Mouse (Mus musculus) neural tube, embryonic 13.5 days (tissue): ENCODE results near the gene Ccdc153. TPM values are rescaled to one million over a fixed set of nuclear protein-coding genes. Genes with fewer than 3 reads are reported as not detected.

Source experiments
- ATAC-seq: fragments of 200-750 bp; cut with Nextera tagmentation; 2 replicates; pipeline ENCODE4 v1.8.0; 2017; ENCODE audit warnings: low read depth, mild to moderate bottlenecking, moderate TSS enrichment, moderate library complexity
- H3K27ac ChIP-seq: fragments of 300-500 bp; sonication (generic); replicated peaks from 2 replicates; pipeline ENCODE4 v1.5.1; 2015; ENCODE audit warnings: moderate library complexity, mild to moderate bottlenecking, inconsistent platforms
- H3K27me3 ChIP-seq: fragments of 300-500 bp; sonication (generic); 2 replicates; pipeline ENCODE4 v1.6.1; 2015; ENCODE audit warnings: mild to moderate bottlenecking, inconsistent platforms
- H3K36me3 ChIP-seq: fragments of 300-500 bp; sonication (generic); 2 replicates; pipeline ENCODE4 v1.6.1; 2015; ENCODE audit warnings: mild to moderate bottlenecking, inconsistent platforms
- H3K4me1 ChIP-seq: fragments of 300-500 bp; sonication (generic); replicated peaks from 2 replicates; pipeline ENCODE4 v1.6.1; 2015; ENCODE audit warnings: inconsistent platforms
- H3K4me2 ChIP-seq: fragments of 300-500 bp; sonication (generic); 2 replicates; pipeline ENCODE4 v1.6.1; 2015; ENCODE audit warnings: inconsistent platforms, mild to moderate bottlenecking, moderate library complexity
- H3K4me3 ChIP-seq: fragments of 300-500 bp; sonication (generic); 2 replicates; pipeline ENCODE4 v1.5.1; 2015; ENCODE audit warnings: mild to moderate bottlenecking, inconsistent platforms
- H3K9ac ChIP-seq: fragments of 300-500 bp; sonication (generic); 2 replicates; pipeline ENCODE4 v1.6.1; 2015; ENCODE audit warnings: moderate library complexity, mild to moderate bottlenecking, inconsistent platforms
- H3K9me3 ChIP-seq: fragments of 300-500 bp; sonication (generic); 2 replicates; pipeline ENCODE4 v1.6.1; 2016; ENCODE audit warnings: inconsistent platforms
- WGBS: fragments of 180-500 bp; shearing (Covaris S2); methylation state at CpG from one replicate; pipeline ENCODE4 v1.1.7; 2015; 5-methylcytosine and 5-hydroxymethylcytosine counted together
- polyA plus RNA-seq: library from polyadenylated mRNA; unstranded; fragments of >200 nt; fragmentation: Nextera tagmentation; extraction: Ambion mirVana; gene quantifications from 2 replicates; pipeline ENCODE4 v1.2.1, GENCODE M21; 2015

Ccdc153 gene
- polyA plus RNA-seq, 1 experiment from 2014 or later = not detected

GRCm38 (mm10) chr9:44243621-44244020, 3.1 kb downstream of the Ccdc153 start:
- WGBS = 29% methylated on average over 2 of the region's 2 CpGs

GRCm38 (mm10) chr9:44247907-44248306, 7.4 kb downstream of the Ccdc153 start:
- ATAC-seq = no peak
- Histone ChIP-seq H3K4me2 (no peak overlapping the region), H3K27ac (no peak overlapping the region), H3K4me1 (peaks cover 19% of the 10 kb centered on the region; the same call in 1 of the 2 replicates), H3K36me3 (no peaks in the 10 kb centered on the region), H3K27me3 (no peaks in the 10 kb centered on the region), H3K9ac (no peak overlapping the region), H3K4me3 (no peak overlapping the region), H3K9me3 (no peaks in the 10 kb centered on the region)
- WGBS = 83% methylated on average over 6 of the region's 6 CpGs

More at GRCm38 (mm10) chr9:44243621-44244020, 3.1 kb downstream of the Ccdc153 start:
- H3K4me3 ChIP-seq = no peak overlapping the region
- H3K9ac ChIP-seq = no peak overlapping the region
- no peaks in the 10 kb centered on the region for H3K9me3 ChIP-seq
- no peak for ATAC-seq
- no peaks in the 10 kb centered on the region for H3K4me1 ChIP-seq
- H3K27me3 ChIP-seq = no peaks in the 10 kb centered on the region
- no peak overlapping the region for H3K27ac ChIP-seq
- H3K36me3 ChIP-seq = no peaks in the 10 kb centered on the region
- H3K4me2 ChIP-seq = no peak overlapping the region

- no peak overlapping the region for H3K4me3 ChIP-seq
- 0 out of 2 replicates have a peak overlapping the region, but pooled peaks have one; percentile 14 for H3K4me2 ChIP-seq
- H3K4me1 ChIP-seq = peaks cover 35% of the 10 kb centered on the region
- peak; percentile 57 for ATAC-seq
- no peaks in the 10 kb centered on the region for H3K36me3 ChIP-seq
- H3K9me3 ChIP-seq = no peaks in the 10 kb centered on the region
- 0 out of 2 replicates have a peak overlapping the region, but pooled peaks have one; percentile 12 for H3K9ac ChIP-seq
- H3K27ac ChIP-seq = no peak overlapping the region
- no peaks in the 10 kb centered on the region for H3K27me3 ChIP-seq
- 45% methylated on average over 26 of the region's 26 CpGs for WGBS
These were observed 9.0 kb downstream of the Ccdc153 start for GRCm38 (mm10) chr9:44249181-44250146.

- no peak overlapping the region for H3K4me2 ChIP-seq
- no peaks in the 10 kb centered on the region for H3K9me3 ChIP-seq
- no peaks in the 10 kb centered on the region for H3K36me3 ChIP-seq
- 47% methylated on average over 4 of the region's 4 CpGs for WGBS
- no peak overlapping the region for H3K9ac ChIP-seq
- H3K4me1 ChIP-seq = peaks cover 44% of the 10 kb centered on the region
- H3K27ac ChIP-seq = no peak overlapping the region
- H3K27me3 ChIP-seq = no peaks in the 10 kb centered on the region
- no peak overlapping the region for H3K4me3 ChIP-seq
- no peak for ATAC-seq
These were observed 10.0 kb downstream of the Ccdc153 start for GRCm38 (mm10) chr9:44250445-44250844.

- H3K4me3 ChIP-seq = no peak within 1 kb of the TSS
- peaks cover 53% of the 10 kb centered on the region for H3K4me1 ChIP-seq
- no peaks in the 10 kb centered on the region for H3K27me3 ChIP-seq
- no peaks in the 10 kb centered on the region for H3K36me3 ChIP-seq
- no peaks in the 10 kb centered on the region for H3K9me3 ChIP-seq
- ATAC-seq = no peak
- H3K4me2 ChIP-seq = no peak within 1 kb of the TSS
- no peak within 1 kb of the TSS for H3K27ac ChIP-seq
- 82% methylated on average over 10 of the region's 10 CpGs for WGBS
- H3K9ac ChIP-seq = no peak within 1 kb of the TSS
These were observed 10.8 kb downstream of the Ccdc153 start, which contains the start of gene Pdzd3 for GRCm38 (mm10) chr9:44251314-44251713. Pdzd3 (minus strand) TSS chr9:44251471.

- Histone ChIP-seq H3K36me3 (no peaks in the 10 kb centered on the region), H3K4me3 (no peak overlapping the region), H3K27ac (no peak overlapping the region), H3K9me3 (no peaks in the 10 kb centered on the region), H3K4me1 (peaks cover 54% of the 10 kb centered on the region), H3K4me2 (no peak overlapping the region), H3K9ac (no peak overlapping the region), H3K27me3 (no peaks in the 10 kb centered on the region)
- WGBS = 80% methylated on average over 6 of the region's 6 CpGs
- ATAC-seq = no peak
These were observed 13.0 kb downstream of the Ccdc153 start for GRCm38 (mm10) chr9:44253441-44253840.

- ATAC-seq = peak; percentile 81
- H3K9me3 ChIP-seq = no peaks in the 10 kb centered on the region
- peaks cover 49% of the 10 kb centered on the region for H3K4me1 ChIP-seq
- peak overlapping the region; percentile 9; the same call in 1 of the 2 replicates for H3K4me2 ChIP-seq
- no peak overlapping the region for H3K4me3 ChIP-seq
- peak overlapping the region; percentile 82 for H3K27ac ChIP-seq
- H3K9ac ChIP-seq = no peak overlapping the region
- 5% methylated on average over 5 of the region's 5 CpGs for WGBS
- no peaks in the 10 kb centered on the region for H3K27me3 ChIP-seq
- no peaks in the 10 kb centered on the region for H3K36me3 ChIP-seq
These were observed 14.1 kb downstream of the Ccdc153 start for GRCm38 (mm10) chr9:44254508-44255135.

- Histone ChIP-seq H3K9ac (no peak overlapping the region), H3K36me3 (no peaks in the 10 kb centered on the region), H3K27ac (peak overlapping the region; percentile 82), H3K9me3 (no peaks in the 10 kb centered on the region), H3K4me3 (no peak overlapping the region), H3K27me3 (no peaks in the 10 kb centered on the region), H3K4me1 (peaks cover 44% of the 10 kb centered on the region), H3K4me2 (peak overlapping the region; percentile 9; the same call in 1 of the 2 replicates)
- 56% methylated on average over 6 of the region's 6 CpGs for WGBS
- peak; percentile 64 for ATAC-seq
These were observed 14.7 kb downstream of the Ccdc153 start for GRCm38 (mm10) chr9:44255136-44255521.

GRCm38 (mm10) chr9:44256213-44256612, 15.7 kb downstream of the Ccdc153 start:
- peaks cover 38% of the 10 kb centered on the region for H3K4me1 ChIP-seq
- H3K27me3 ChIP-seq = no peaks in the 10 kb centered on the region
- no peaks in the 10 kb centered on the region for H3K36me3 ChIP-seq
- ATAC-seq = no peak
- H3K9ac ChIP-seq = no peak overlapping the region
- no peaks in the 10 kb centered on the region for H3K9me3 ChIP-seq
- no peak overlapping the region for H3K4me2 ChIP-seq
- no peak overlapping the region for H3K27ac ChIP-seq
- no peak overlapping the region for H3K4me3 ChIP-seq
- WGBS = 78% methylated on average over 8 of the region's 8 CpGs

- Histone ChIP-seq H3K9me3 (no peaks in the 10 kb centered on the region), H3K4me2 (no peak overlapping the region)
- 77% methylated on average over 10 of the region's 10 CpGs for WGBS
These were observed 18.5 kb downstream of the Ccdc153 start for GRCm38 (mm10) chr9:44259014-44259413.

GRCm38 (mm10) chr9:44261388-44261787, 20.9 kb downstream of the Ccdc153 start:
- Histone ChIP-seq H3K9me3 (no peaks in the 10 kb centered on the region), H3K4me1 (peaks cover 12% of the 10 kb centered on the region; the same call in 1 of the 2 replicates), H3K4me2 (no peak overlapping the region), H3K27me3 (no peaks in the 10 kb centered on the region), H3K9ac (no peak overlapping the region), H3K4me3 (no peak overlapping the region), H3K36me3 (no peaks in the 10 kb centered on the region), H3K27ac (no peak overlapping the region)
- 80% methylated on average over 14 of the region's 14 CpGs for WGBS
- no peak for ATAC-seq

More at GRCm38 (mm10) chr9:44259014-44259413, 18.5 kb downstream of the Ccdc153 start:
- Histone ChIP-seq H3K36me3 (no peaks in the 10 kb centered on the region), H3K27ac (no peak overlapping the region), H3K9ac (no peak overlapping the region), H3K4me3 (no peak overlapping the region), H3K27me3 (no peaks in the 10 kb centered on the region), H3K4me1 (peaks cover 24% of the 10 kb centered on the region)
- ATAC-seq = no peak
